Mouse (Mus musculus): ENCODE results near the gene Klb.
"Not testable (repeated sequence)": the region's sequence is repeated elsewhere in the genome, so short reads cannot be mapped to it uniquely, and the experiment has no call there.

The Klb gene

GRCm38 (mm10) chr5:65348168-65348567 is at the start of gene Klb:
TSS of gene Klb (plus strand) at chr5:65348314.
- DNase-seq (ENCODE audit: low spot score in 2 of 2): no peak

- DNase-seq (ENCODE audit: low spot score in 2 of 2): not testable (repeated sequence)
Observed at GRCm38 (mm10) chr5:65299623-65300022, 48.5 kb upstream of the Klb start.

GRCm38 (mm10) chr5:65300121-65300520 is 48.0 kb upstream of the Klb start:
- no peak for DNase-seq (ENCODE audit: low spot score in 2 of 2)

GRCm38 (mm10) chr5:65305516-65305915 is 42.6 kb upstream of the Klb start:
- DNase-seq (ENCODE audit: low spot score in 2 of 2): no peak

- DNase-seq (ENCODE audit: low spot score in 2 of 2): no peak
Observed at GRCm38 (mm10) chr5:65308208-65308607, 39.9 kb upstream of the Klb start.

GRCm38 (mm10) chr5:65308866-65309265 is 39.2 kb upstream of the Klb start:
- DNase-seq (ENCODE audit: low spot score in 2 of 2): no peak

- no peak for DNase-seq (ENCODE audit: low spot score in 2 of 2)
Observed at GRCm38 (mm10) chr5:65319176-65319575, 28.9 kb upstream of the Klb start.

GRCm38 (mm10) chr5:65322165-65322564 is 25.9 kb upstream of the Klb start:
- DNase-seq (ENCODE audit: low spot score in 2 of 2): no peak

- DNase-seq (ENCODE audit: low spot score in 2 of 2): no peak
Observed at GRCm38 (mm10) chr5:65324271-65324670, 23.8 kb upstream of the Klb start.

GRCm38 (mm10) chr5:65324758-65325355 is 23.3 kb upstream of the Klb start:
- no peak for DNase-seq (ENCODE audit: low spot score in 2 of 2)

- no peak for DNase-seq (ENCODE audit: low spot score in 2 of 2)
Observed at GRCm38 (mm10) chr5:65326212-65326611, 21.9 kb upstream of the Klb start.

GRCm38 (mm10) chr5:65329971-65330370 is 18.1 kb upstream of the Klb start:
- DNase-seq (ENCODE audit: low spot score in 2 of 2): no peak

- DNase-seq (ENCODE audit: low spot score in 2 of 2): no peak
Observed at GRCm38 (mm10) chr5:65334788-65335187, 13.3 kb upstream of the Klb start.

GRCm38 (mm10) chr5:65335298-65336074 is 12.6 kb upstream of the Klb start, which contains the start of gene Rfc1:
TSS of gene Rfc1 (minus strand) at chr5:65335670.
- DNase-seq (ENCODE audit: low spot score in 2 of 2): peak; percentile 85 to 87

- DNase-seq (ENCODE audit: low spot score in 2 of 2): no peak
Observed at GRCm38 (mm10) chr5:65336075-65336355, 12.1 kb upstream of the Klb start.

- no peak for DNase-seq (ENCODE audit: low spot score in 2 of 2)
Observed at GRCm38 (mm10) chr5:65338394-65338793, 9.7 kb upstream of the Klb start.

GRCm38 (mm10) chr5:65340167-65340566 is 7.9 kb upstream of the Klb start:
- no peak for DNase-seq (ENCODE audit: low spot score in 2 of 2)

GRCm38 (mm10) chr5:65350508-65350907 is 2.4 kb downstream of the Klb start:
- DNase-seq (ENCODE audit: low spot score in 2 of 2): no peak

- DNase-seq (ENCODE audit: low spot score in 2 of 2): no peak
Observed at GRCm38 (mm10) chr5:65354097-65354496, 6.0 kb downstream of the Klb start.

- DNase-seq (ENCODE audit: low spot score in 2 of 2): no peak
Observed at GRCm38 (mm10) chr5:65354985-65355384, 6.9 kb downstream of the Klb start.

GRCm38 (mm10) chr5:65356851-65357250 is 8.7 kb downstream of the Klb start:
- DNase-seq (ENCODE audit: low spot score in 2 of 2): no peak

- no peak for DNase-seq (ENCODE audit: low spot score in 2 of 2)
Observed at GRCm38 (mm10) chr5:65357771-65358170, 9.7 kb downstream of the Klb start.

GRCm38 (mm10) chr5:65367837-65368236 is 19.7 kb downstream of the Klb start:
- no peak for DNase-seq (ENCODE audit: low spot score in 2 of 2)

GRCm38 (mm10) chr5:65371551-65371950 is 23.4 kb downstream of the Klb start:
- no peak for DNase-seq (ENCODE audit: low spot score in 2 of 2)

Data from frontal cortex, postnatal 14 days (tissue).